Mouse (Mus musculus): ENCODE data around the gene Bgn. TPM values are rescaled to one million over a fixed set of nuclear protein-coding genes. Genes with fewer than 3 reads are reported as not detected.

Gene Bgn
- polyA plus RNA-seq, 1 experiment from 2014 or later, result 176 TPM

DNA sequence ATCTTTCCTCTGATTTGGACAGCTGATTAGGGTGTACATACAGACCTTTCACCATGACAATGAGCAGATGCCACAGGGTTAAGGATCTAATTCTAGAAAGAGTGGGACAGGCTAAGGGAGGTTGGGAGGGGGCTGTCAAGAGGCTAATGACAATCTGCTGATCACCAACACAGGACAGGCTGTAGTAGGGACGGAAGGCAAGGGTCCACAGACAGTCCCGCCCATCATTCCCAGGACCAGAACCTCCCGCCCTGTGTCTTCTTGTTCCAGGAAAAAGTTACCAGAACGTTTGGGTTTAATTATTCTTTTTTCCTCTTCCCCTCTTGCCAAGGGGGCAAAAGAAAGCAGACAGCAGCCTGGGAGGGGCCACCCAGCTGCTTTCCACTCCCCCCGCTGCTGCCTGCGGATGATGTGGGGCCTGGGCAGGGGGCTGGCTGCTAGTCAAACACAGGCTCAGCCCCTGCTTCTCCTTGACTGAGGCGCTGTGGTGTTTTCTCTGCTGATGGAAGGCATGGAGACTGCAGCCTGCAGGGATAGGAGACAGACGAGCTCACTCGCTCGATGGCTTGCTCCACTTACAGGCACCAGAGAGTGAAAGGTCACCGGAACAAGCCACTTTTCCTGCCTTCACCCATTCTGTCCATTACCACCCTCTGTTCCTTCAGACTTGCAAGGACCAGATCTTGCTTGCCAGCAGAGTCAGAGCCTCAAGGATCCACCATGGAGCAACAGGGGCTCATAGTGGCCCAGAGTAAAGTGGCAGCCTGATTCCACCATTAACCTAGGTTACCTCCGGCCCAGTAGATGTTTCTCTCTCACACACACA lies 8.8 kb upstream of the Bgn start:
- Histone ChIP-seq H3K27me3 (replicated peaks; ENCODE audit: insufficient read depth, low read length) (no peaks in the 10 kb centered on the region), H3K9ac (replicated peaks; ENCODE audit: low read depth) (no peak overlapping the region), H3K4me2 (replicated peaks; ENCODE audit: low read depth, low read length) (no peak overlapping the region), H3K27ac (ENCODE audit: low read length) (peak overlapping the region; percentile 55), H3K4me1 (ENCODE audit: insufficient read depth, low read depth, low read length) (no peaks in the 10 kb centered on the region; the same call in 1 of the 2 replicates), H3K36me3 (ENCODE audit: insufficient read depth, low read length) (no peaks in the 10 kb centered on the region), H3K4me3 (ENCODE audit: low read depth, low read length) (no peak overlapping the region), H3K9me3 (ENCODE audit: low read length) (no peaks in the 10 kb centered on the region)
- 52% methylated on average over 11 of the region's 12 CpGs for WGBS
- peak; percentile 77 for ATAC-seq
- peak; percentile 72 for DNase-seq (ENCODE audit: low spot score)
- TF ChIP-seq EP300 (IDR thresholded peaks at IDR 0.05) (peak; percentile 34; the same call in 1 of the 2 replicates), CTCF (IDR thresholded peaks at IDR 0.05) (peak; percentile 27; the same call in 1 of the 2 replicates)

DNA sequence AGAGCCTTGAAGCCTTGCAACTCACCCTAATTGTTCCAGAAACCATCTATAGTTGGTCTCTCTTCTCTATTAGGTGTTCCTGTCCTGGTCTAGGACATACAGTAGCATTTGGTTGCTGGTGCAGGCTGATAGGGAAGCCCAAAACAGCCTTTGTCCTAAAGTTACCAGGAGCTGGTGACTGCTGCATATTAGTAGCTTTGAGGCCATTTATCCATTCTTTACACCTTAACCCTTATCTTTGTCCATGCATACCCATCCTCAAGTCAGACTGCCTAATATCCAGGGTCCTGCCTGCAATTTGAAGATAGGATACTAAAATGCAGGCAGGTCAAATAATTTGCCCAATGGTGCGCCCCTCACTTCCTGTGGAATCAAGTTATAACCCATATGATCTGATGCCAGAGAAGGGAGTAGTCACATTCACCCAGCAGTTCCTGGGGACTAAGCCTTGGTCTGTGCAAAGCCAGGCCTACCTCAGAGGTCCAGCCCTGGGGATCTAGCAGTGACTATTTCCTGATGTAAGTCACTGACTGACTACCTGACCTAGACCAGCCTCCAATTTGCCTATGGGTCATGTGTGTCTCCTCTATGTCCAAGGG lies 7.6 kb upstream of the Bgn start:
- Histone ChIP-seq H3K4me1 (ENCODE audit: insufficient read depth, low read depth, low read length) (no peaks in the 10 kb centered on the region; the same call in 1 of the 2 replicates), H3K36me3 (ENCODE audit: insufficient read depth, low read length) (no peaks in the 10 kb centered on the region), H3K27ac (ENCODE audit: low read length) (peak overlapping the region; percentile 68), H3K4me3 (ENCODE audit: low read depth, low read length) (no peak overlapping the region), H3K9me3 (ENCODE audit: low read length) (no peaks in the 10 kb centered on the region), H3K27me3 (replicated peaks; ENCODE audit: insufficient read depth, low read length) (no peaks in the 10 kb centered on the region), H3K4me2 (replicated peaks; ENCODE audit: low read depth, low read length) (no peak overlapping the region), H3K9ac (replicated peaks; ENCODE audit: low read depth) (no peak overlapping the region)
- DNase-seq (ENCODE audit: low spot score), result no peak
- ATAC-seq, result no peak
- no peak for TF ChIP-seq CTCF (IDR thresholded peaks at IDR 0.05)
- TF ChIP-seq EP300 (IDR thresholded peaks at IDR 0.05), result no peak
- 81% methylated on average over 1 of the region's 1 CpGs for WGBS

DNA sequence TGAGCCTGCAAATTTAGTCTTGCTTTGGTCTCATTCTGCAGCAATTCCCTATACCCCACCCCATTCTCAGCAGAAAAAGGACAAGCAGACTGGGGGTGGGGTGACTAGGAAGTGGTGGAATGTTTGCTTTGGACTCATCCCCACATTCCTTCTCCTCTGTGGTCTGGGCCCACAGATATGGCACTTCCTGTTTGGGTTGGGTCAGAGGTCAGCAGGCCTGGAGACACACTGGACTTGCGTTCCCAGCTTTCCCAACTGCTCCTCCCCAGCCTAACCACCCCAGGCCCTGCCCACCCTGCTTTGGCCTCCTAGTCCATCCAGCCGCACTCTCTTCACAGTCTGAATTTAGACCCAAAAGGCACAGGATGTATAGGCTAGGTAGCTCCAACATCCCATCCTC lies 6.8 kb upstream of the Bgn start:
- DNase-seq (ENCODE audit: low spot score) (peak; percentile 87), ATAC-seq (peak; percentile 74)
- peak; percentile 31; the same call in 1 of the 2 replicates for TF ChIP-seq EP300 (IDR thresholded peaks at IDR 0.05)
- TF ChIP-seq CTCF (IDR thresholded peaks at IDR 0.05), result no peak
- 26% methylated on average over 2 of the region's 2 CpGs for WGBS
- H3K9ac ChIP-seq (replicated peaks; ENCODE audit: low read depth), result no peak overlapping the region
- no peaks in the 10 kb centered on the region for H3K36me3 ChIP-seq (ENCODE audit: insufficient read depth, low read length)
- no peaks in the 10 kb centered on the region; the same call in 1 of the 2 replicates for H3K4me1 ChIP-seq (ENCODE audit: insufficient read depth, low read depth, low read length)
- H3K4me3 ChIP-seq (ENCODE audit: low read depth, low read length), result no peak overlapping the region
- H3K9me3 ChIP-seq (ENCODE audit: low read length), result no peaks in the 10 kb centered on the region
- no peaks in the 10 kb centered on the region for H3K27me3 ChIP-seq (replicated peaks; ENCODE audit: insufficient read depth, low read length)
- no peak overlapping the region for H3K4me2 ChIP-seq (replicated peaks; ENCODE audit: low read depth, low read length)
- H3K27ac ChIP-seq (ENCODE audit: low read length), result peak overlapping the region; percentile 47; the same call in 1 of the 2 replicates

DNA sequence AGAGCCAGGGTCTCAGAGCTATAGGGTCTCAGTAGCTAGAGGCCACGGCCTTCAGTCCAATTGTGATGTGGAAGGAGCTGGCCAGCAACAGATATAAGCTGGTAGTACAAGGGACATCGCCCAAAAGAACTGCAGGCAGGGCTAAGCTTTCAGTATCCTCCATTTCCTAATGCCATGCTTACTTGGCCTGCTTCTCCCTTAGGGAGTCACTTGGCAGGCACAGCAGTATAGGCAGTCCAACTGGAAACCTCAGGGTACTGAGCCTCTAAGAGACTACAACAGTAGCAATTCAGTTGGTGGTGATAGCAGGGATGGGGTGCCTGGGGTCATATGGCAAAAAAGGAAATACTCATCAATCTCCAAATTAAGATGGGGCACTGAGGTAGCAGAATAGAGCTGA lies 5.9 kb upstream of the Bgn start:
- DNase-seq (ENCODE audit: low spot score), result no peak
- no peaks in the 10 kb centered on the region for H3K27me3 ChIP-seq (replicated peaks; ENCODE audit: insufficient read depth, low read length)
- H3K36me3 ChIP-seq (ENCODE audit: insufficient read depth, low read length), result no peaks in the 10 kb centered on the region
- H3K4me3 ChIP-seq (ENCODE audit: low read depth, low read length), result no peak overlapping the region
- no peak overlapping the region for H3K4me2 ChIP-seq (replicated peaks; ENCODE audit: low read depth, low read length)
- WGBS, result 92% methylated on average over 2 of the region's 2 CpGs
- no peaks in the 10 kb centered on the region for H3K9me3 ChIP-seq (ENCODE audit: low read length)
- H3K4me1 ChIP-seq (ENCODE audit: insufficient read depth, low read depth, low read length), result no peaks in the 10 kb centered on the region; the same call in 1 of the 2 replicates
- no peak overlapping the region for H3K9ac ChIP-seq (replicated peaks; ENCODE audit: low read depth)
- TF ChIP-seq CTCF (IDR thresholded peaks at IDR 0.05), result no peak
- TF ChIP-seq EP300 (IDR thresholded peaks at IDR 0.05), result no peak
- no peak for ATAC-seq
- peak overlapping the region; percentile 47 for H3K27ac ChIP-seq (ENCODE audit: low read length)

DNA sequence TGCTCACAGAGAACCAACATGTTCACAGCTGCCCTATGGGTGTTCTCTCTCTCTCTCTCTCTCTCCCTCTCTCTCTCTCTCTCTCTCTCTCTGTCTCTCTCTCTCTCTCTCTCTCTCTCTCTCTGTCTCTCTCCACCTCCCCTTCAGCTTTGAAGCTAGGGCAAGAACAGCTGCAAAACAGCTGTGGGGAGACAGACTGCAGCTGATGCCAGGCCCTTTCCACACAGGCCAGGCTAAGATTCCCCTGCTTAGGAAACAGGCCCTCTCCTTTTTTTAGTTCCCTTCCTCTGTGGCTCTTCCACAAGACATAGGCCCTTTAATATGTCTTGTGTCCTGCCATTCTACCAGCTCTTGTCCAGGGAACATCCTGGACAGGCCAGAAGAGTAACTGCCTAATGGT lies 3.7 kb upstream of the Bgn start:
- no peaks in the 10 kb centered on the region; the same call in 1 of the 2 replicates for H3K4me1 ChIP-seq (ENCODE audit: insufficient read depth, low read depth, low read length)
- H3K4me3 ChIP-seq (ENCODE audit: low read depth, low read length), result no peak overlapping the region
- ATAC-seq (peak; percentile 53), DNase-seq (ENCODE audit: low spot score) (peak; percentile 71)
- TF ChIP-seq EP300 (IDR thresholded peaks at IDR 0.05) (no peak), CTCF (IDR thresholded peaks at IDR 0.05) (no peak)
- H3K27me3 ChIP-seq (replicated peaks; ENCODE audit: insufficient read depth, low read length), result no peaks in the 10 kb centered on the region
- H3K27ac ChIP-seq (ENCODE audit: low read length), result peak overlapping the region; percentile 77
- no peak overlapping the region for H3K9ac ChIP-seq (replicated peaks; ENCODE audit: low read depth)
- H3K36me3 ChIP-seq (ENCODE audit: insufficient read depth, low read length), result no peaks in the 10 kb centered on the region
- H3K4me2 ChIP-seq (replicated peaks; ENCODE audit: low read depth, low read length), result no peak overlapping the region
- H3K9me3 ChIP-seq (ENCODE audit: low read length), result no peaks in the 10 kb centered on the region

DNA sequence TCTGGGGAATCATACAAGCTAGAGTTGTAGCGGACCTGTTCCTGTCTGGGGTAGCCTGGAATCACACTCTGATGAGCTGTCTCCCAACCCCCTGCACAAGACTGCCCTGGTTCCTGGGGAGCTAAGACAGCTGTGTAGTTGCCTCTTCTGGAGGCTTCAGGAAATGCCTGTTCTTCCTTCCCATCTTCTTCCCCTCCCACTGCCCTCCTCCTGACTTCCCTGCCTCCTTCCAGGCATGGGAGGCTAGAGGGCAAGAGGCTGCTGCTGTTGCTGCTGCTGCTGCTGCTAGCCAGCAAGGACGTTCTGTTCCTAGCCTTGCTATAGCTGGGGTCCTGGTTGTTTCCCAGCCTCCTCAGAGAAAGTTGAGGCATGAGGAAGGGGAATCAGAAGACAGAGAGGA lies 3.1 kb upstream of the Bgn start:
- 38% methylated on average over 2 of the region's 2 CpGs for WGBS
- no peak overlapping the region for H3K9ac ChIP-seq (replicated peaks; ENCODE audit: low read depth)
- DNase-seq (ENCODE audit: low spot score), result peak; percentile 72
- no peaks in the 10 kb centered on the region for H3K27me3 ChIP-seq (replicated peaks; ENCODE audit: insufficient read depth, low read length)
- H3K36me3 ChIP-seq (ENCODE audit: insufficient read depth, low read length), result no peaks in the 10 kb centered on the region
- no peak for TF ChIP-seq CTCF (IDR thresholded peaks at IDR 0.05)
- TF ChIP-seq EP300 (IDR thresholded peaks at IDR 0.05), result peak; percentile 26; the same call in 1 of the 2 replicates
- peak; percentile 55 for ATAC-seq
- H3K9me3 ChIP-seq (ENCODE audit: low read length), result no peaks in the 10 kb centered on the region
- H3K4me1 ChIP-seq (ENCODE audit: insufficient read depth, low read depth, low read length), result no peaks in the 10 kb centered on the region; the same call in 1 of the 2 replicates
- no peak overlapping the region for H3K4me3 ChIP-seq (ENCODE audit: low read depth, low read length)
- no peak overlapping the region for H3K4me2 ChIP-seq (replicated peaks; ENCODE audit: low read depth, low read length)
- H3K27ac ChIP-seq (ENCODE audit: low read length), result peak overlapping the region; percentile 77
